Mouse (Mus musculus) hindbrain, embryonic 13.5 days (tissue): ENCODE measurements around the gene Slc2a12. TPM values are rescaled to one million over a fixed set of nuclear protein-coding genes. Genes with fewer than 3 reads are reported as not detected.

Experiments
- ATAC-seq: fragments of 200-750 bp; cut with Nextera tagmentation; 2 replicates; pipeline ENCODE4 v1.8.0; 2017; ENCODE audit warnings: moderate TSS enrichment; ENCODE audit not compliant: low FRiP score
- H3K27ac ChIP-seq: fragments of 300-500 bp; sonication (generic); 2 replicates; pipeline ENCODE4 v1.5.1; 2015; ENCODE audit warnings: inconsistent platforms, mild to moderate bottlenecking, moderate library complexity
- H3K27me3 ChIP-seq: fragments of 300-500 bp; sonication (generic); 2 replicates; pipeline ENCODE4 v1.6.1; 2015; ENCODE audit warnings: mild to moderate bottlenecking, inconsistent platforms
- H3K36me3 ChIP-seq: fragments of 300-500 bp; sonication (generic); 2 replicates; pipeline ENCODE4 v1.6.1; 2015; ENCODE audit warnings: mild to moderate bottlenecking, inconsistent platforms
- H3K4me1 ChIP-seq: fragments of 300-500 bp; sonication (generic); replicated peaks from 2 replicates; pipeline ENCODE4 v1.6.1; 2015; ENCODE audit warnings: inconsistent platforms
- H3K4me2 ChIP-seq: fragments of 300-500 bp; sonication (generic); 2 replicates; pipeline ENCODE4 v1.6.1; 2015; ENCODE audit warnings: inconsistent platforms, mild to moderate bottlenecking, moderate library complexity
- H3K4me3 ChIP-seq: fragments of 300-500 bp; sonication (generic); 2 replicates; pipeline ENCODE4 v1.5.1; 2015; ENCODE audit warnings: mild to moderate bottlenecking, inconsistent platforms
- H3K9ac ChIP-seq: fragments of 300-500 bp; sonication (generic); 2 replicates; pipeline ENCODE4 v1.6.1; 2015; ENCODE audit warnings: mild to moderate bottlenecking, inconsistent platforms
- H3K9me3 ChIP-seq: fragments of 300-500 bp; sonication (generic); 2 replicates; pipeline ENCODE4 v1.6.1; 2016; ENCODE audit warnings: inconsistent platforms
- WGBS: fragments of 180-500 bp; shearing (Covaris S2); methylation state at CpG from one replicate; pipeline ENCODE4 v1.1.7; 2015; 5-methylcytosine and 5-hydroxymethylcytosine counted together
- polyA plus RNA-seq: library from polyadenylated mRNA; unstranded; fragments of >200 nt; fragmentation: Nextera tagmentation; extraction: Ambion mirVana; gene quantifications from 2 replicates; pipeline ENCODE4 v1.2.1, GENCODE M21; 2015

Gene Slc2a12
- polyA plus RNA-seq, 1 experiment from 2014 or later = 5.2 TPM

- Histone ChIP-seq H3K4me1 (peaks cover 3% of the 10 kb centered on the region; the same call in 1 of the 2 replicates), H3K4me3 (no peak overlapping the region), H3K9me3 (no peaks in the 10 kb centered on the region), H3K36me3 (no peaks in the 10 kb centered on the region), H3K4me2 (no peak overlapping the region), H3K27me3 (no peaks in the 10 kb centered on the region), H3K9ac (no peak overlapping the region), H3K27ac (no peak overlapping the region)
- no peak for ATAC-seq
- WGBS = 91% methylated on average over 7 of the region's 7 CpGs
Measured at GRCm38 (mm10) chr10:22631528-22631927, 13.3 kb upstream of the Slc2a12 start.

DNA sequence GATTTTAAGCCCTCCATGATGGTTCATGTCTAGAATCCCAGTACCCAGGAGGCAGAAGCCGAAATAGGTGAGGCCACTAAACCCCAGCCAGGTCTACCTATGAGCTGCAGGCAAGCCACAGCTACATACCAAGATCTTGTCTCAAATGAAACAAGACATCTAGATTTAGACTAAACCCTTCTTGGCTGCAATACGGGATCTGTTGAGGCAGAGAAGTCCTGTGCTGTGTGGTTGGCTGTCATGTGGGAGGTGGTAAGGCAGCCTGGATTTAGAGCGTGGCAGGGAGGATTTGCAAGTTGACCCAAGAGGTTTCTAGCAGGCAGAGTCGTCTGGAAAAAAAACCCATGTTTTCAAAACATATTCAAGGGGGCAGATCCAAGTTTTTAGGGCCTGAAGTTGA lies 12.9 kb upstream of the Slc2a12 start:
- no peak for ATAC-seq
- Histone ChIP-seq H3K9ac (no peak overlapping the region), H3K9me3 (no peaks in the 10 kb centered on the region), H3K27me3 (no peaks in the 10 kb centered on the region), H3K4me1 (peaks cover 3% of the 10 kb centered on the region; the same call in 1 of the 2 replicates), H3K4me3 (no peak overlapping the region), H3K4me2 (no peak overlapping the region), H3K27ac (no peak overlapping the region), H3K36me3 (no peaks in the 10 kb centered on the region)
- WGBS = 80% methylated on average over 4 of the region's 4 CpGs

DNA sequence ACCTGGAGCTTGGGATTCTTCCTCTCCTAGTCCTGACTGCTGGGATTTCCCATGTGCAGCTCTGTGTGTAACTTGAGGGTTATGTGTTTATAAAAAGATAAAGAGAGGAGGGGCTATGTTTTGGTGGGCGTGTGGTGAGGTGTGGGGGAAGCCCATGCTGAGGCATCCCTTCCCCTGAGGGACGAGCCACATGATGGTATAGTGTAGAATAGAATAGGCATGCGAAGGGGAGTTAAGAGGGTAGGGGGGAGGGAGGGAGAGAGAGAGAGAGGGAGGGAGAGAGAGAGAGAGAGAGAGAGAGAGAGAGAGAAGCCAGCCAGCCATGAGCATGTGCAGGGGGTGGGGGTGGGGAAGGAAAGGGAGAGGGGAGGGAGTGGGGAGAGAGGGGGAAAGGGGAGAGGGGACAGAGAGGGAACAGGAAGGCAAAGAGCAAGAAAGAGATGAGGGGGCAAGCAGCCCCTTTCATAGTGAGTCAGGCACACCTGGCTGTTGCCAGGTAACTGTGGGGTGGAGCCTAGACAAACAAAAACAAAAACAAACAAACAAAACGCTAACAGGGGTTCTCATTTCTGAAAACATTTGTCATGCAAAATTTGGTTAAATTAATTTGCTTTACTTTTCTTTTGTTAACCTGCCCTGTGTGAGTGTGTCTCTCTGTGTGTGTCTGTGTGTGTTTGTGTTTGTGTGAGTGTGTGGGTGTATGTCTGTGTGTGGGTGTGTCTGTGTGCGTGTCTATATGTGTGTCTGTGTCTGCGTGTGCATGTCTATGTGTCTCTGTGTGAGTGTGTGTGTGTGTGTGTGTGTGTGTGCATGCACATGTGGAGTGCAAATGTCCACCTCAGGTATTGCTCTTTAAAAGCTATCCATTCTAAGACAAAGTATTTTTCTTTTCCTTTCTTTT lies 11.2 kb upstream of the Slc2a12 start:
- Histone ChIP-seq H3K27ac (no peak overlapping the region), H3K9ac (no peak overlapping the region), H3K9me3 (no peaks in the 10 kb centered on the region), H3K36me3 (no peaks in the 10 kb centered on the region), H3K4me2 (no peak overlapping the region), H3K4me3 (no peak overlapping the region), H3K27me3 (no peaks in the 10 kb centered on the region), H3K4me1 (peaks cover 3% of the 10 kb centered on the region; the same call in 1 of the 2 replicates)
- ATAC-seq = peak; percentile 78
- WGBS = 38% methylated on average over 6 of the region's 6 CpGs

DNA sequence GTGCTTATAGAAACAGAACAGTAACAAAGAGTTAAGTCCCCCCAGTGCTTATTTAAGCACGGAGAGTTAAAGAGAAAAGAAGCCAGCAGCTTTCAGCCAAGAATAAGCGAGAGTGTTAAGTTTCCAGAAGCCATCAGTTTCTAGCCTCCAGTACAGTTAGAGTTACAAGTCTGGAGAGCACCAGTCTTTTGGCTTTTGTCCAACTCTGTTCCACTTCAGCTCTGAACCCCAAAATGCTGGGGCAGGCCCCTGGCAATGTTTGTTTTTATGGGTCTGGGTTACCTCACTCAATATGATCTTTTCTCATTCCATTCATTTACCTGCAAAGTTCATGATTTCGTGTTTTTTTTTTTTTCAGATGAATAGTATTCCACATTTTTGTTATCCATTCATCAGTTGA lies 7.6 kb upstream of the Slc2a12 start:
- no peak overlapping the region for H3K4me2 ChIP-seq
- no peak for ATAC-seq
- H3K27me3 ChIP-seq = no peaks in the 10 kb centered on the region
- peaks cover 3% of the 10 kb centered on the region; the same call in 1 of the 2 replicates for H3K4me1 ChIP-seq
- WGBS = 61% methylated on average over 3 of the region's 3 CpGs
- H3K9ac ChIP-seq = no peak overlapping the region
- no peak overlapping the region for H3K27ac ChIP-seq
- no peaks in the 10 kb centered on the region for H3K9me3 ChIP-seq
- H3K36me3 ChIP-seq = no peaks in the 10 kb centered on the region
- no peak overlapping the region for H3K4me3 ChIP-seq

DNA sequence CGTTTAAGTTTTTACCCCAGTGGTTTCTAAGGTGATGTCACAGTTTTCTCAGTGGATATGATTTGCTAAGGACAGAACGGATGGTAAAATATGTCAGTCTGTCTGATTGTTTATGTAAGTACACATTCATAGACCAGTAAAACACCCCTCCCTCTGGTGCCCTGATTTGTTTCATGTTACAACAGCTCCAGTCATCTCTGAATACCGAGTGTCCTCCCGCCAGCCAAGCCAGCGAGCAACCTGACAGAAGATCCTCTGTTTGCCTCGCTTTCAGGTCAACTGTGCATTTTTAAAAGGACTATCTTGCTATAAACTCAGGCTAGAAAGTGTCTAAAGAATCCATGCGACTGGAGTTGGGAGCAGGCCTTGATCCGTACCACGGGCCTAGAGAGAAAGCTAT lies 640 bp upstream of the Slc2a12 start:
- Histone ChIP-seq H3K9me3 (no peaks in the 10 kb centered on the region), H3K36me3 (no peaks in the 10 kb centered on the region), H3K27me3 (no peaks in the 10 kb centered on the region), H3K4me1 (peaks cover 9% of the 10 kb centered on the region), H3K4me3 (no peak overlapping the region), H3K27ac (peak overlapping the region; percentile 18; the same call in 1 of the 2 replicates), H3K9ac (no peak overlapping the region), H3K4me2 (no peak overlapping the region)
- 63% methylated on average over 9 of the region's 9 CpGs for WGBS
- no peak for ATAC-seq

DNA sequence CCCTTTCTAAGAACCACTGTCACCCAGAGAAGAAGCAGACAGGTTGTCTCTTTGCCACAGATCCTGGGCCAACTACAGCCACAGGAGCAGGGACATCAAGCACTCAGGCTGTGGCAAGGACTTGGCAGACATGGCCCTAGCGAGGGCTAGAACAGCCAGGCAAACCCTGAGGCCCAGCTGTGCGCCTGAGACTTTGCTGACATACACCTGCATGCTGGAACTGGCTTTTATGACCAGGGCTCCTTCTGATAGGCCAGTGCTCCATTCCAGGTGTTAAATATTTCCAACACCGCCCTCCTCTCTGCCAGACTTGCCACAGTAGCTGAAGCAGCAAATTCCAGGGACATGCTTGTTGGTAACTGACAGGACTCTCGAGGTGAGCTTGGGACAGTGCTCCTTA lies 3.9 kb downstream of the Slc2a12 start:
- H3K4me2 ChIP-seq = no peak overlapping the region
- H3K9me3 ChIP-seq = no peaks in the 10 kb centered on the region
- no peaks in the 10 kb centered on the region for H3K27me3 ChIP-seq
- WGBS = 89% methylated on average over 4 of the region's 4 CpGs
- no peaks in the 10 kb centered on the region for H3K36me3 ChIP-seq
- no peak for ATAC-seq
- peaks cover 9% of the 10 kb centered on the region for H3K4me1 ChIP-seq
- no peak overlapping the region for H3K4me3 ChIP-seq
- H3K27ac ChIP-seq = no peak overlapping the region
- H3K9ac ChIP-seq = no peak overlapping the region

DNA sequence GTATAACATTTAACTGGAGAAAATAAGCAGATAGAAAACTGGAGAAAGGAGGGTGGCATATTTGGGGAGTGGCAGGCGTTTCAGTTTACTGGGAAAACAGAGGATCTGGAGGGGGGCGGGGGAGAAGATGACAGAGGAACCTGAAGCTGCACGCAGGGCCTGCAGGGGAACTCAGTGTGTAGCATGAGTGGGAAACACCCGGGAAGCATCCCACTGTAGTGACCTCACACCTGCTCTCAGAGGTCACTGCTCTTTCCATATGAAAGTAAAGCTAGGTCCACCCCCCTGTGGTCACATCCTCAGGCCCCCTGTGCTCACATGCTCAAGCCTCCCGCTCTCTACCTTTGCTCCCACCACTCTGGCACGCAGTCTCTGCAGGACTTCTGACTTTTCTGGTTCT lies 9.0 kb downstream of the Slc2a12 start:
- H3K27ac ChIP-seq = no peak overlapping the region
- no peaks in the 10 kb centered on the region for H3K36me3 ChIP-seq
- 49% methylated on average over 6 of the region's 6 CpGs for WGBS
- no peaks in the 10 kb centered on the region for H3K9me3 ChIP-seq
- no peak for ATAC-seq
- H3K4me1 ChIP-seq = peaks cover 6% of the 10 kb centered on the region
- H3K4me3 ChIP-seq = no peak overlapping the region
- H3K27me3 ChIP-seq = no peaks in the 10 kb centered on the region
- no peak overlapping the region for H3K9ac ChIP-seq
- no peak overlapping the region for H3K4me2 ChIP-seq

DNA sequence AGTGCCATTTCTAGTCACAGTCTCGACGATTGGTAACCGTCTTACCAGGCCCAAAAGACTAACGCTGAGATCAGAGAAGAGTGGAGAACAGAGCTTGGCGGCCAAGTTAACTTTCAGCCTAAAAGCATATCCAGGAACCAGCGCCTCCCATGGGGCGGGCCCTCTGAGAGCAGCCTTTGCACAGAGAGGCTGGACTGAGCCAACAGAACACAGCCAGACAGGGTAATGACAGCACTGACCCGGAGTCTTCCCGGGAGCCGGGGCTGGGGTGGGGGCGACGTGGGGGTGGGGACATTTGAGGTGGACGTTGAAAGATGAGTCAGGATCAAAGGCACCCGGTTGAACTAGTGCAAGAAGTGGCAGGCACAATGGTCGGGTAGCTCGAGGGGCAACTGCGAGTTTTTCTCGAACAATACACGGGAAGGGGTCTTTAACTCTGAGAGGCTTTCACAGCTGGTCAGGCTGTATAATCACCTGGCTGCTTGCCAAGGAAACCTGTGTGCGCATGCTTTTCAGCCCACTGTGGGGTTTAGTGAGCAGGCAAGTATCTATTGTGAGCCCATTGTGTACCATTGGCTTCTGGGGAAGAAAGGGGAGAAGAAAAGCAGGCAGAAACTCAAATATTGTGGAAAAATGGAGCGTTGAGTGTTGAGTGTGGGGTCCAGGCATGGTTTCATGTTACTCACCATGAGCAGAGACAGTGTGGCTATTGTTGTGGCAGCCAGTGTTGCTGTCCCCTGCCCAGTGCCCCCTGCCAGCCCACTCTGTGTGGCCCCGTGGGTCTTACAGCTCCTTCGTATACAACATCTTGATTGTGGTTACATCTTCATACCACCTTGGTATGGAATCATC lies 13.9 kb downstream of the Slc2a12 start:
- 21% methylated on average over 23 of the region's 23 CpGs for WGBS
- Histone ChIP-seq H3K36me3 (no peaks in the 10 kb centered on the region), H3K27me3 (no peaks in the 10 kb centered on the region), H3K4me1 (peaks cover 13% of the 10 kb centered on the region), H3K4me2 (peak overlapping the region; percentile 42), H3K9ac (no peak overlapping the region), H3K9me3 (no peaks in the 10 kb centered on the region), H3K4me3 (no peak overlapping the region), H3K27ac (peak overlapping the region; percentile 77)
- ATAC-seq = peak; percentile 92

DNA sequence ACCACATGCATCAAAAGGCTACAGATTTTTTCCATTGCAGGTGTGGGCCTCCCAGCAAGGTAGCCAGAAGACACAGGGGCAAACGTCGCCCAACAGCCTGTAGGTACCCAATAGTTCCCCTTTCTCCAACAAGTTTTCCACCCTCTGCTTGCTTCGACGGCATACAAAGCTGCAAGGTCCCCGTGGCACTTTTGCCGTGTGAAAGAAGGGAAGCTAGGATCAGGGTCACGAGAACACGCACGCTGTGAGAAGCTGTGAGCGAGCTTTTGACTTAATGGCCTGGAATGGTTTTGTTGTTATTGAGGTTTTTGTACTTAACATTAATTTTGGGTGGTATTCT lies 14.5 kb downstream of the Slc2a12 start:
- H3K27me3 ChIP-seq = no peaks in the 10 kb centered on the region
- peak overlapping the region; percentile 77 for H3K27ac ChIP-seq
- ATAC-seq = peak; percentile 28; the same call in 1 of the 2 replicates
- peaks cover 13% of the 10 kb centered on the region for H3K4me1 ChIP-seq
- no peak overlapping the region for H3K4me3 ChIP-seq
- H3K36me3 ChIP-seq = no peaks in the 10 kb centered on the region
- no peak overlapping the region for H3K9ac ChIP-seq
- H3K4me2 ChIP-seq = no peak overlapping the region
- WGBS = 64% methylated on average over 10 of the region's 10 CpGs
- H3K9me3 ChIP-seq = no peaks in the 10 kb centered on the region

DNA sequence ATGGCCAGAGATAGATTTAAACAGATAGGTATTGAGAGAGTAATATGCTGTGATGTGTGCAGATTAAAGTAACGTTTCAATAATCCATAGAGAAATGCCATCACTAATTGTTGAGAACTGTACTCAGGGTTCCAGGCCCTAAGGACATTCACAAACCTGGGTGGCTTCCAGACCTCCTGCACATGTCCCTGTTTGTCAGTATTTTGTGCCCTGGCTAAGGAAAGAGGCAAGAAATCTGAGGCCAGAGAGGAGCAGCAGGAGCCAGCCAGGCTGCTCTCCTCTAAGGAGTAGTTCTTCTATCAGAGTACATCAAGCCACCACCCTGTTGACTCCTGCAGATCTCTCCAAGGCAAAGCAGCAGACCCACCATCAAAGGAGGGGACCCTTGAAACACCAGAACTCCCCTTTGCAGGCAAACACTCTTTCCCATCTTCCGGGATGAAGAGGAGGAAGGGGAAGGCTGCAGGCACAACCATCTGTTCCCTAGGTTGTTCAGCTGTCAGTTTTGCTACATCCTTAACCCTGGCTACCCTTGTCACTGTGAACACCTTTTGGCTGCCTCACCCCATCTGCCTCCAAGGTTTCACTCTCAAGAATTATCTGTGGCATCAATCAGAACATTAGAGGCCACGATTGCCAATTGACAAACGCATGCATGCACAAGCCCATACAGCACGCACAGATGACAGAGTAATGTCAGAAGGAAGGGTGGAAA lies 15.6 kb downstream of the Slc2a12 start:
- no peak overlapping the region for H3K4me3 ChIP-seq
- ATAC-seq = no peak
- H3K4me1 ChIP-seq = peaks cover 13% of the 10 kb centered on the region
- 77% methylated on average over 5 of the region's 5 CpGs for WGBS
- H3K27ac ChIP-seq = no peak overlapping the region
- H3K9me3 ChIP-seq = no peaks in the 10 kb centered on the region
- H3K27me3 ChIP-seq = no peaks in the 10 kb centered on the region
- no peak overlapping the region for H3K4me2 ChIP-seq
- H3K9ac ChIP-seq = no peak overlapping the region
- H3K36me3 ChIP-seq = no peaks in the 10 kb centered on the region

DNA sequence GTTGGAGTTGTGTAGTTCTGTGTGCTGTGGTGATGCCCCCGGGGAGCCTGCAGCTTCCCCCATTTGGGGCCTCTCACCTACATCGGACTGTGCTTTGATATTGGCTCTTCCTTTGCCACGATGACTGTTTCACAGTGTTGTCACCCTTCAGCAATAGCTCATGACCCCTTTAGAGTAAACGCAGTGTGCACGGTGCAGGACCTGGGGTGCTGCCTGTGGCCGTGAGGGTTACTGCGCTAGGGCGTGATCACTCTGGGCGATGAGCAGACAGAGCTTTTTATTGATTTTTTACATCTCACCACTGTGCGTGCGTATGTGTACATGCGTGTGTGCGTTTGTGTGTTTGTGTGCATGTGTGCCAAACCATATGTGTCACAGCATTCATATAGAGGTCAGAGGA lies 23.7 kb downstream of the Slc2a12 start:
- Histone ChIP-seq H3K9me3 (no peaks in the 10 kb centered on the region), H3K36me3 (no peaks in the 10 kb centered on the region), H3K4me3 (no peak overlapping the region), H3K27ac (no peak overlapping the region), H3K27me3 (no peaks in the 10 kb centered on the region), H3K4me1 (no peaks in the 10 kb centered on the region), H3K4me2 (no peak overlapping the region), H3K9ac (no peak overlapping the region)
- no peak for ATAC-seq
- WGBS = 91% methylated on average over 13 of the region's 13 CpGs

GRCm38 (mm10) chr10:22674176-22674575 lies 29.4 kb downstream of the Slc2a12 start:
- ATAC-seq = no peak
- no peaks in the 10 kb centered on the region for H3K4me1 ChIP-seq

More at GRCm38 (mm10) chr10:22674176-22674575, 29.4 kb downstream of the Slc2a12 start:
- no peaks in the 10 kb centered on the region for H3K36me3 ChIP-seq
- H3K4me3 ChIP-seq = no peak overlapping the region
- no peaks in the 10 kb centered on the region for H3K9me3 ChIP-seq
- H3K9ac ChIP-seq = no peak overlapping the region
- H3K27ac ChIP-seq = no peak overlapping the region
- H3K27me3 ChIP-seq = no peaks in the 10 kb centered on the region
- H3K4me2 ChIP-seq = no peak overlapping the region
- WGBS = 90% methylated on average over 8 of the region's 8 CpGs
